Mouse (Mus musculus) forebrain, embryonic 14.5 days (tissue): Measurements from ENCODE around the gene Ncs1. TPM values are rescaled to one million over a fixed set of nuclear protein-coding genes. Genes with fewer than 3 reads are reported as not detected.

Experiments used
- ATAC-seq: fragments of 200-750 bp; cut with Nextera tagmentation; 2 replicates; pipeline ENCODE4 v1.8.0; 2017; ENCODE audit warnings: mild to moderate bottlenecking, moderate library complexity
- DNase-seq: peaks from one replicate; pipeline ENCODE4 v3.0.0-alpha.2; 2015; ENCODE audit warnings: low spot score
- H3K27ac ChIP-seq: fragments of 300-500 bp; sonication (generic); 2 replicates; pipeline ENCODE4 v1.5.1; 2014; ENCODE audit warnings: low read depth, mild to moderate bottlenecking, control low read depth, low read length, moderate library complexity
- H3K27me3 ChIP-seq: fragments of 300-500 bp; sonication (generic); replicated peaks from 2 replicates; pipeline ENCODE4 v1.6.1; 2014; ENCODE audit warnings: low read length, control low read depth, mixed read lengths; ENCODE audit not compliant: control insufficient read depth, insufficient read depth
- H3K36me3 ChIP-seq: fragments of 300-500 bp; sonication (generic); 2 replicates; pipeline ENCODE4 v1.6.1; 2014; ENCODE audit warnings: low read length, control low read depth; ENCODE audit not compliant: control insufficient read depth, insufficient read depth
- H3K4me1 ChIP-seq: fragments of 300-500 bp; sonication (generic); 2 replicates; pipeline ENCODE4 v1.6.1; 2014; ENCODE audit warnings: antibody characterized with exemption, low read length, control low read depth; ENCODE audit not compliant: control insufficient read depth, insufficient read depth
- H3K4me2 ChIP-seq: fragments of 300-500 bp; sonication (generic); 2 replicates; pipeline ENCODE4 v1.6.1; 2014; ENCODE audit warnings: mild to moderate bottlenecking, control low read depth, low read length
- H3K4me3 ChIP-seq: fragments of 300-500 bp; sonication (generic); 2 replicates; pipeline ENCODE4 v1.5.1; 2014; ENCODE audit warnings: low read depth, low read length, control low read depth
- H3K9ac ChIP-seq: fragments of 300-500 bp; sonication (generic); 2 replicates; pipeline ENCODE4 v1.6.1; 2014; ENCODE audit warnings: mild to moderate bottlenecking, low read length, control low read depth, moderate library complexity
- H3K9me3 ChIP-seq: fragments of 300-500 bp; sonication (generic); replicated peaks from 2 replicates; pipeline ENCODE4 v1.6.1; 2016; ENCODE audit warnings: low read length, control low read depth, mixed read lengths; ENCODE audit not compliant: control insufficient read depth
- WGBS: fragments of 180-500 bp; shearing (Covaris S2); extraction: QIAGEN DNeasy Blood & Tissue Kit; methylation state at CpG from one replicate; pipeline ENCODE4 v1.1.7; 2014; 5-methylcytosine and 5-hydroxymethylcytosine counted together
- polyA plus RNA-seq: library from polyadenylated mRNA; unstranded; fragments of >200 nt; fragmentation: Nextera tagmentation; extraction: Ambion mirVana; gene quantifications from 2 replicates; pipeline ENCODE4 v1.2.1, GENCODE M21; 2014

The Ncs1 gene
- polyA plus RNA-seq, 1 experiment from 2014 or later = 95.2 TPM

- Histone ChIP-seq H3K36me3 (no peaks in the 10 kb centered on the region), H3K9me3 (no peaks in the 10 kb centered on the region), H3K27ac (no peak within 1 kb of the TSS), H3K9ac (no peak within 1 kb of the TSS), H3K4me2 (peak within 1 kb of the TSS; percentile 23; the same call in 1 of the 2 replicates), H3K4me1 (no peaks in the 10 kb centered on the region), H3K27me3 (peaks cover 51% of the 10 kb centered on the region), H3K4me3 (no peak within 1 kb of the TSS)
- ATAC-seq (no peak), DNase-seq (no peak)
- WGBS = 3% methylated on average over 28 of the region's 33 CpGs
These were observed 68.4 kb downstream of the Ncs1 start, which contains the start of gene Hmcn2 for GRCm38 (mm10) chr2:31314007-31314465. Hmcn2 (plus strand) TSS chr2:31314415.

DNA sequence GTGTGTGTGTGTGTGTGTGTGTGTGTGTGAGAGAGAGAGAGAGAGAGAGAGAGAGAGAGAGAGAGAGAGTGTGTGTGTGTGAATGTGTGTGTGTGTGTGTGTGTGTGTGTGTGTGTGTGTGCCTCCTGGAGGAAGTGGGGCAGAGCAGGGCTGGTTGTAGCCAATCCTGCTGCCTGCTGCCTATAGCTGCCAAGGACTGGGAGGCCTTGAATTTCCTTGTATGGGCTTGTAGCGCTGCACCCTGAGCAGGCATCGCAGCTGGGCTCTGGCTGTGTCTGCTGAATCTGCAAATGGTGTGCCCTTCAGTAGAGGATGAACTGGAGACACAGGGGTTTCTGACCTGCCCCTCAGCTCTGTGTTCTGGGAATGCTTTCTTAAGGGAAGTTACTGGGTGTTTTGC lies 72.5 kb downstream of the Ncs1 start:
- DNase-seq (no peak), ATAC-seq (no peak)
- 13% methylated on average over 2 of the region's 2 CpGs for WGBS
- Histone ChIP-seq H3K4me1 (no peaks in the 10 kb centered on the region), H3K36me3 (no peaks in the 10 kb centered on the region), H3K4me3 (no peak overlapping the region), H3K9me3 (no peaks in the 10 kb centered on the region), H3K4me2 (no peak overlapping the region), H3K27ac (no peak overlapping the region), H3K27me3 (peaks cover 37% of the 10 kb centered on the region), H3K9ac (no peak overlapping the region)

- Histone ChIP-seq H3K9ac (no peak overlapping the region), H3K27me3 (peaks cover 27% of the 10 kb centered on the region), H3K4me1 (no peaks in the 10 kb centered on the region), H3K36me3 (no peaks in the 10 kb centered on the region), H3K4me2 (no peak overlapping the region), H3K4me3 (no peak overlapping the region), H3K27ac (no peak overlapping the region), H3K9me3 (no peaks in the 10 kb centered on the region)
- no peak for DNase-seq
- ATAC-seq = no peak
- 71% methylated on average over 2 of the region's 2 CpGs for WGBS
These were observed 73.6 kb downstream of the Ncs1 start for GRCm38 (mm10) chr2:31319200-31319599.

DNA sequence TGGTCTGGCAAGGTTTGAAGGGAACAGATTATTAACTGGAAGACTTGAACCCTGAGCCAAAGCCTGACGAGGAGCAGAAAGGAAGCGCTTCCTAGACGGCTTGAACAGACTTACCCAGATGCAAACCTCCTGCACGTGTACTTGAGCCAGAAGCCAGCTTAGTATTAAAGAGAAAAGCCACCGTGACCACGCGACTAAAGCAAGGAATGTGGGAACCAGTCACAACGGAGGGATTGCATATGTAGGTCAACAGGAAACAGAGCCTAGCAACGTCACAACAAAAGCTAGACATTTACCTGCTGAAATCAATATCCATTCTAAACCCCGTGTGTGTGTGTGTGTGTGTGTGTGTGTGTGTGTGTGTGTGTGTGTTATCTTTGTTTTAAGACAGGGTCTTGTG lies 81.6 kb downstream of the Ncs1 start:
- ATAC-seq = no peak
- H3K4me1 ChIP-seq = no peaks in the 10 kb centered on the region
- no peak overlapping the region for H3K27ac ChIP-seq
- H3K36me3 ChIP-seq = no peaks in the 10 kb centered on the region
- no peak overlapping the region for H3K9ac ChIP-seq
- H3K9me3 ChIP-seq = no peaks in the 10 kb centered on the region
- 68% methylated on average over 10 of the region's 10 CpGs for WGBS
- no peak overlapping the region for H3K4me3 ChIP-seq
- H3K4me2 ChIP-seq = no peak overlapping the region
- no peaks in the 10 kb centered on the region for H3K27me3 ChIP-seq
- no peak for DNase-seq

DNA sequence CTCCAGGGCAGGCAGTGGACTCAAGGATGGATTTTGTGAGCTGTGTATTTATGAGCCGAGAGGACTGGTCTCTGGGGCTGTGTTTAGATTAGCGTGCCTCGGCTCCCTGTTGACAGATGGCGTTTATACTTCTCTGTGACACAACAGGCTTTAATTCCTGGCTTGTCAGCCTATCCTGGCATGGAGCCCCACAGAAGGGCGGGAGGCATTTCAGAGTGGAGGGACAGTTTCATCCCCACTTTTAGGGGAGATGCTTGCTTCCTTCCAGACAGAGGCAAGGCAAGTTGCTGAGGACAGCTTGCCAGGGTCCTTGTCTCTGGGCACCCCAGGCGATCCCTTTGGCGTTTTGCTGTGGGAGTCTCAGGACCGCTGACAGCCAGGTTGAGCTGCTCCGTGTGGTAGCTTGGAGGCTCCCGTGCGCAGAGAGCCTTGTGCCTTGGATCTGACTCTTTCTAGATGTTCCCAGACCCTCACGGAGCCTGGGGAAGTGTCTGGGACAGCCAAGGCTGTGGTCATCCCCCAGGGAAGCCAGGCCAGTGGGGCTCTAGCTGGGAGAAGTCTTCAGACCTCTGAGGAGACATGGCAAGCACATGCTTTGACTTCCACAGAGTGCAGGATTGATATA lies 92.2 kb downstream of the Ncs1 start:
- H3K4me1 ChIP-seq = peaks cover 3% of the 10 kb centered on the region; the same call in 1 of the 2 replicates
- H3K9me3 ChIP-seq = no peaks in the 10 kb centered on the region
- WGBS = 52% methylated on average over 12 of the region's 12 CpGs
- no peak overlapping the region for H3K4me3 ChIP-seq
- no peaks in the 10 kb centered on the region for H3K36me3 ChIP-seq
- H3K27me3 ChIP-seq = no peaks in the 10 kb centered on the region
- 0 out of 2 replicates have a peak overlapping the region, but pooled peaks have one; percentile 23 for H3K27ac ChIP-seq
- peak; percentile 76; the same call in 1 of the 2 replicates for ATAC-seq
- no peak overlapping the region for H3K9ac ChIP-seq
- DNase-seq = peak; percentile 79
- no peak overlapping the region for H3K4me2 ChIP-seq

- no peaks in the 10 kb centered on the region for H3K36me3 ChIP-seq
- H3K27me3 ChIP-seq = no peaks in the 10 kb centered on the region
- ATAC-seq (no peak), DNase-seq (no peak)
- H3K4me3 ChIP-seq = no peak overlapping the region
- peaks cover 3% of the 10 kb centered on the region; the same call in 1 of the 2 replicates for H3K4me1 ChIP-seq
- no peaks in the 10 kb centered on the region for H3K9me3 ChIP-seq
- H3K9ac ChIP-seq = no peak overlapping the region
- no peak overlapping the region for H3K4me2 ChIP-seq
- no peak overlapping the region for H3K27ac ChIP-seq
- WGBS = 74% methylated on average over 9 of the region's 9 CpGs
These were observed 94.2 kb downstream of the Ncs1 start for GRCm38 (mm10) chr2:31339826-31340225.

- H3K36me3 ChIP-seq = no peaks in the 10 kb centered on the region
- no peaks in the 10 kb centered on the region for H3K27me3 ChIP-seq
- H3K4me2 ChIP-seq = no peak overlapping the region
- no peak overlapping the region for H3K4me3 ChIP-seq
- H3K9ac ChIP-seq = no peak overlapping the region
- DNase-seq (peak; percentile 15), ATAC-seq (no peak)
- peaks cover 3% of the 10 kb centered on the region; the same call in 1 of the 2 replicates for H3K4me1 ChIP-seq
- no peak overlapping the region for H3K27ac ChIP-seq
- no peaks in the 10 kb centered on the region for H3K9me3 ChIP-seq
- WGBS = 75% methylated on average over 8 of the region's 8 CpGs
These were observed 96.3 kb downstream of the Ncs1 start for GRCm38 (mm10) chr2:31341726-31342535.
